Mouse (Mus musculus): ENCODE measurements around the gene Lamp1. TPM values are rescaled to one million over a fixed set of nuclear protein-coding genes. Genes with fewer than 3 reads are reported as not detected.

Lamp1 gene
- polyA plus RNA-seq, 1 experiment from 2014 or later = 290 TPM

DNA sequence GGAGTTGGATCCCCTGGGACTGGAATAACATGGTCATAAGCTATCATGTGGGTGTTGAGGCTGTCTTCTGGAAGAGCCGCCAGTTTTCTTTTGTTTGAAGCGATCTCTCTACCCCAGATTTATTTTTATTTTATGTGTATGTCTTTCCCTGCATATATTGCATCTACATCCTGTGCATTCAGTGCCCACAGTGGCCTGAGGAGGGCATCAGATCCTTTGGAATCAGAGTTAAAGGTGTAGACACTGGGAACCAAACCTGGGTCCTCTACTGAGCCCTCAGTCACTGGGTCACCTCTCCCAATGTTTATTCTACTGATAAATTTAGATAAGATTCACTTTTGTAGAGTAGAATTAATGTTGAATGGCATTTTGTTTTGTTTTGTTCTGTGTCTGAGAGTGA is 9.7 kb upstream of the Lamp1 start:
- Histone ChIP-seq H3K4me1 (no peaks in the 10 kb centered on the region), H3K4me3 (no peak overlapping the region), H3K36me3 (peaks cover 61% of the 10 kb centered on the region), H3K27me3 (ENCODE audit: insufficient read depth, poor library complexity, severe bottlenecking) (no peaks in the 10 kb centered on the region), H3K9me3 (no peaks in the 10 kb centered on the region), H3K27ac (no peak overlapping the region)
- DNase-seq (ENCODE audit: low spot score) = no peak
- 97% methylated on average over 2 of the region's 2 CpGs for WGBS

DNA sequence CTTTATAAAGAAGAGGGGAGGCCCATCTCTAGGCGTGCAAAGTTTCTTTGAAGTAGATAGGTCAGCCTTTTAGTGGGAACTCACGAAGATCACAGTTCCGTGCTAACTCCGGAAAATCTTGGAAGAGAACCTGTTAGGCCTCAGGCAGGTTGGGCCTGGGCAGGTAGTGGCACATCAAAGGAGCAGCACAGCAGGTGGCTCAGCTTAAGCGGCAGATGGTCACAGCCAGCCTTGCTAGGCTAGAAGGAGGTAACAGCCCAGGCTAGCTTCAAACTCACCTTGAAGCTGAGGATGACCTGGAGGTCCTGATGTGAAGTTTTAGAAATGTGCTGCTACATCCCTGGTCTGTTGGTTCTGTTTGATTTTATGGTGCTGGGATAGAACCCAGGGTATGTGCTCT is 9.1 kb upstream of the Lamp1 start:
- Histone ChIP-seq H3K36me3 (peaks cover 55% of the 10 kb centered on the region), H3K9me3 (no peaks in the 10 kb centered on the region), H3K4me1 (no peaks in the 10 kb centered on the region), H3K27me3 (ENCODE audit: insufficient read depth, poor library complexity, severe bottlenecking) (no peaks in the 10 kb centered on the region), H3K4me3 (no peak overlapping the region), H3K27ac (no peak overlapping the region)
- WGBS = 44% methylated on average over 5 of the region's 5 CpGs
- no peak for DNase-seq (ENCODE audit: low spot score)

DNA sequence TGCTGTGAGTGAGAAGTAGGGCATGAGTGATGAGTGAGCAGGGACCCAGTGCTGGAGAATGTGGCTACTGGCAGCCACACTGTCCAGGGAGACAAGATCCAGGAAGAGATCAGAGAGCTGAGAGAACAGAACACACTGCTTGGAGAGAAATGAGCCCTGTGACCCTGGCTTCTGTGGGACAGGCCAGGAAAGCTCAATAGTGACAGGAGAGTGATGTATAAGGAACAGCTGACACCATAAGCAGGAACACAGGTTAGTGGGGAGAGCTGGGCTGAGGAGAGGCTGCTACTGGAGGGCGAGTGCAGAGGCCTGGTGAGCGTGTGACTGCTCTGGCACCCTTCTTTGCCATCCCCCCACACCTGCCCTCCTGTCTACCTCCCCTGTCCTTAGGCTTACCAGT is 8.0 kb upstream of the Lamp1 start:
- H3K27me3 ChIP-seq (ENCODE audit: insufficient read depth, poor library complexity, severe bottlenecking) = no peaks in the 10 kb centered on the region
- peaks cover 45% of the 10 kb centered on the region for H3K36me3 ChIP-seq
- no peak for DNase-seq (ENCODE audit: low spot score)
- 80% methylated on average over 2 of the region's 2 CpGs for WGBS
- no peaks in the 10 kb centered on the region for H3K4me1 ChIP-seq
- no peak overlapping the region for H3K4me3 ChIP-seq
- H3K9me3 ChIP-seq = no peaks in the 10 kb centered on the region
- no peak overlapping the region for H3K27ac ChIP-seq

DNA sequence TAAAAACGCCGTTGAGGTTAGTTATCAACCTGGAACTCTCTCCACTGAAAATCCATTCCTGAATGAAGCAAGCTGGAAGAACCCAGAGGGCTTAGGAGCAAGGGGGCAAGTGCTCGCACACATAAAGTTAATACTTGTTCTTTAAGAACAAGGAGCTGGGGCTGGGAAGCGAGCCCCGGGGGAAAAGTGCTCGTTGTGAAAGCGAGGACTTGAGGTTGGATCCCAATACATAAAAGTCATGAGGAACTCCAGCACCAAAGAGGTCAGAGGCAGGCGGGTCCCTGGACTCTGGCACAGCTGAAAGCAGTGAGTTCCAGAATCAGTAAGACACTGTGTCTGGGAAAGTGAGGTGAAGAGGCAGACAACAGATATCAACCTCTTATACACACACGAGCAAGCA is 4.9 kb upstream of the Lamp1 start:
- no peak for DNase-seq (ENCODE audit: low spot score)

DNA sequence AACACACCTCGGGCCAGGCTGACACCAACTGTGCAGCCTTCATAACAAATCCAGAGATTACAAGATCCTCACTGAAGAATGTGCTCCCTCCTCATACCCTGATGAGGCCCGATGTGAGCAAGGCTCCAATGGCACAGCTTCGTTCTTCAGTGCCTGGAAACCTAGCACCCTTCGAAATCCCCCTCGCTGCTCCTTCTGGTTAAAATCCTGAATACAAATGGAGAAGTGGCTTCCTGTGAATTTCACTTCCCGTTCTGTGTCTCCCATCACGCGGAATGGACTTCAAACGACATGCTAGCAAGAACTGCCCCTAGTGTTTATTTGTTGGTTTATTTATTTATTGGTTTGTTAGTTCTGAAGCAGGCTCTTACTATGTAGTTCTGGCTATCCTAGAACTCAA is 3.6 kb upstream of the Lamp1 start:
- peaks cover 12% of the 10 kb centered on the region for H3K4me1 ChIP-seq
- H3K27ac ChIP-seq = no peak overlapping the region
- H3K9me3 ChIP-seq = no peaks in the 10 kb centered on the region
- H3K27me3 ChIP-seq (ENCODE audit: insufficient read depth, poor library complexity, severe bottlenecking) = no peaks in the 10 kb centered on the region
- H3K4me3 ChIP-seq = no peak overlapping the region
- H3K36me3 ChIP-seq = peaks cover 5% of the 10 kb centered on the region; the same call in 1 of the 2 replicates
- DNase-seq (ENCODE audit: low spot score) = no peak
- 76% methylated on average over 9 of the region's 9 CpGs for WGBS

More for the DNA sequence above, 4.9 kb upstream of the Lamp1 start:
- H3K9me3 ChIP-seq = no peaks in the 10 kb centered on the region
- peaks cover 6% of the 10 kb centered on the region; the same call in 1 of the 2 replicates for H3K4me1 ChIP-seq
- no peak overlapping the region for H3K27ac ChIP-seq
- peaks cover 16% of the 10 kb centered on the region for H3K36me3 ChIP-seq
- H3K4me3 ChIP-seq = no peak overlapping the region
- WGBS = 80% methylated on average over 9 of the region's 9 CpGs
- no peaks in the 10 kb centered on the region for H3K27me3 ChIP-seq (ENCODE audit: insufficient read depth, poor library complexity, severe bottlenecking)

DNA sequence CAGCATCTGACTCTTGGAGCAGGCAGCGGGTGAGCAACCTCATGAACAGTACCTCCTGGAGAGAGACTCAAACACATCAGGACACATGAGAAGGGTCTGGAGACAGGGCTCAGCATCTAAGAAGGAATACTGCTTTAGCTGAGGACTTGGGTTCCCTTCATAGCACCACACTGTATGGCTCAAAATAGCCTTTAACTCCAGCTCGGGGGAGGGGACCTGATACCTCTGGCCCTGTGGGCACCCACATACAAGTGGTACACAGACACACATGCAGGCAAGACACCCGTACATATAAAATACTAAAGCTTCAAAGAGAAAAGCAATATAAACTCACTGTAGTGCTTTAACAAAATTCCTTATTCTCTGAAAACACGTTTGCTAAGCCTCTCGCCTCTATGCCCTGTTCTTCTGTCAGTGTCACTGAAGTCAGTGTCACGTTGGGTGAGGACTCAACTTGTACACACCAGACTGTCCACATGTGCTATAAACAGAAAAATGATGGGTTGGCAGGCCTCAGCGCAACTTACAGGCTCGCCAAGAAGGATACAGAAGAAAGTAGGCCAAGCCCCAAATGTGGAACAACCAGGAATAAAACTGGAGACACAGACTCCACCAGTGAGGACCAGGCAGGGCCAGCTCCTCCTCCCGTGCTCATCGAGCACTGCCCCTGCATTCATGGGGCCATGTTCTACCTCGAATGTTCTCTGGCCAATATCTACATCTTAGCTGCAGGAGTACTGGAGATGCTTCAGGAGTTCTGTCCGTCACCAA is 2.4 kb upstream of the Lamp1 start:
- no peaks in the 10 kb centered on the region; the same call in 1 of the 2 replicates for H3K36me3 ChIP-seq
- no peak overlapping the region for H3K4me3 ChIP-seq
- H3K9me3 ChIP-seq = no peaks in the 10 kb centered on the region
- no peak overlapping the region for H3K27ac ChIP-seq
- peaks cover 22% of the 10 kb centered on the region for H3K4me1 ChIP-seq
- no peaks in the 10 kb centered on the region for H3K27me3 ChIP-seq (ENCODE audit: insufficient read depth, poor library complexity, severe bottlenecking)
- 71% methylated on average over 12 of the region's 12 CpGs for WGBS
- no peak for DNase-seq (ENCODE audit: low spot score)

DNA sequence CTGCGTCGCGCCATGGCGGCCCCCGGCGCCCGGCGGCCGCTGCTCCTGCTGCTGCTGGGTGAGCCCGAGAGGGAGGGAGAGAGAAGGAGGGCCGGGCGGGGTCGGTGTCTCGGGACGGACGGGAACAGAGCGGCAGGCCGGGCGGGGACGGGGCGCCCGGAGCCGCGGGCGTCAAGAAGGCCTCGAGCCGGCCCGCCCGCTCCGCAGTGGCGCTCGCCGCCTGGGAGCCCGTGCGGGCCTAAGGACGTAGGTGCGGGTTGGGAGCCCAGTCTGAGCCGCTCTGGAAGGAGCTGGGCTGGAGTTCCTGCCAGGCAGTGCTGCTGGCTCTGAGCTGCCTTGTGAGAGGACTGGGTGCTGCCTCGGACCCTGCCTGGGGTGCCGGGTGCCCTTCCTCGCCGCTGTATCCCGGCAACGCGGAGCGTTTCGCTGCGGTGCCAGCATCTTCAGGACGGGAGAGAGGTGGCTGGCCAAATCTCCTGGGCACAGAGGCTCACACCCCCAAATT is 468 bp downstream of the Lamp1 start:
- Histone ChIP-seq H3K27ac (peak overlapping the region; percentile 91), H3K9me3 (no peaks in the 10 kb centered on the region), H3K36me3 (no peaks in the 10 kb centered on the region; the same call in 1 of the 2 replicates), H3K4me1 (peaks cover 32% of the 10 kb centered on the region), H3K27me3 (ENCODE audit: insufficient read depth, poor library complexity, severe bottlenecking) (no peaks in the 10 kb centered on the region), H3K4me3 (peak overlapping the region; percentile 100)
- under 1% methylated on average over 48 of the region's 49 CpGs for WGBS
- no peak for DNase-seq (ENCODE audit: low spot score)

DNA sequence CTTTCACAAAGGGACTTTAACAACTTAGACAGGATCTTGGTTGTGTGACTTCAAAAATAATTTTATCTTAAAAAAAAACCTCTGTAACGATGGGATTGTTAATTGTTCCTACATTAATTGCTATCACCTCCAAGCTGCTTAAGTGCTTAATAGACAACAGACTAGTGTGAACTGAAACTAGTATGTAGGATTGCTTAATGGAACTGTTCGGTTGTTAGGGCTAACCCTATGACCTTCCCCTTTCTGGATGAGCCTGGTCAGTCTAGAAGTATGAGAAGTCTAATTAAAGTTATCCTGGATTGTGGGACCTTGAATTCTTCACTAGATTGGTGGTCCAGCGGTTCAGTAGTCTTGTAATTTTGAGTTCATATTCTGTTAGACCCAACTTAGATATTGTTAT is 1.7 kb downstream of the Lamp1 start:
- DNase-seq (ENCODE audit: low spot score) = no peak
- H3K27ac ChIP-seq = no peak overlapping the region
- no peaks in the 10 kb centered on the region for H3K27me3 ChIP-seq (ENCODE audit: insufficient read depth, poor library complexity, severe bottlenecking)
- peak overlapping the region; percentile 100; the same call in 1 of the 2 replicates for H3K4me3 ChIP-seq
- H3K9me3 ChIP-seq = no peaks in the 10 kb centered on the region
- peaks cover 32% of the 10 kb centered on the region for H3K4me1 ChIP-seq
- 87% methylated on average over 3 of the region's 3 CpGs for WGBS
- H3K36me3 ChIP-seq = peaks cover 3% of the 10 kb centered on the region; the same call in 1 of the 2 replicates

DNA sequence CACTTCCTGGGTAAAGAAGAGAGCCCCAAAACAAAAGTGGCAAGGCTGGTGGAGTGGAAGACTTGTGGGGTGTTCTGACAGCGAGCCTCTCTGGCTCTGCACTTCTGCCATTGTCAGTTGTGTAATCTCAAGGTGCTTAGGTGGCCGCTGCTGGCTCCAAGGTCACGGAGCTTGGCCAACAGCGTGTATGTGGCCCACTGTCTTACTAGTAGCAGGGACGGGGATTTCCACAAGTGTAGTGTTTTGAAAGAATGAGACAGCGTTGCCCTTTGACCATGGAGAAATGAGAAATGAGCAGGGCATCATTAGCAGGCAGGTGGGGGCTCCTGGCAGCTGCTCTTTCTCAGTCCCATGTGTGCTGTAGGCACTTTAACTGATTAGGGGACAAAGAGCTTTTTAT is 3.1 kb downstream of the Lamp1 start:
- peaks cover 32% of the 10 kb centered on the region for H3K4me1 ChIP-seq
- no peaks in the 10 kb centered on the region for H3K27me3 ChIP-seq (ENCODE audit: insufficient read depth, poor library complexity, severe bottlenecking)
- H3K4me3 ChIP-seq = no peak overlapping the region
- DNase-seq (ENCODE audit: low spot score) = no peak
- H3K36me3 ChIP-seq = peaks cover 17% of the 10 kb centered on the region; the same call in 1 of the 2 replicates
- H3K9me3 ChIP-seq = no peaks in the 10 kb centered on the region
- H3K27ac ChIP-seq = no peak overlapping the region; the same call in 1 of the 2 replicates
- WGBS = 84% methylated on average over 6 of the region's 6 CpGs

DNA sequence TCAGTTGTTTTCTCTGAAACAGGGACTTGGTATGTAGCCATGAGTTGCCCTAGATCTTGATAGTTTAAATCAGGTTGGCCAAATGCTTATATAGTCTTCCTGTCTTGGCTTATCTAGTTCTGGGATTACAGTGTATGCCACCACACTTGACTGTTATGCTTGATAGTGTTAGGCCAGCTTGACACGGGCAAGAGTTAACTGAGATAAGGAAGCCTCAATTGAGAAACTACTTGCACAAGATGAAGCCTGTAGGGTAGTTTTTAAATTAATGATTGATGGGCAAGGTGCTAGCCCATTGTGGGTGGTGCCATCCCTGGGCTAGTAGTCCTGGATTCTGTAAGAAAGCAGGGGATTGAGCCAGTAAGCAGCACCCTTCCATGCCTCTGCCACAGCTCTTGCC is 4.6 kb downstream of the Lamp1 start:
- no peak for DNase-seq (ENCODE audit: low spot score)
- H3K27me3 ChIP-seq (ENCODE audit: insufficient read depth, poor library complexity, severe bottlenecking) = no peaks in the 10 kb centered on the region
- H3K27ac ChIP-seq = no peak overlapping the region
- no peaks in the 10 kb centered on the region for H3K9me3 ChIP-seq
- peaks cover 28% of the 10 kb centered on the region for H3K4me1 ChIP-seq
- WGBS = 70% methylated on average over 1 of the region's 1 CpGs
- H3K36me3 ChIP-seq = peaks cover 30% of the 10 kb centered on the region
- H3K4me3 ChIP-seq = no peak overlapping the region

DNA sequence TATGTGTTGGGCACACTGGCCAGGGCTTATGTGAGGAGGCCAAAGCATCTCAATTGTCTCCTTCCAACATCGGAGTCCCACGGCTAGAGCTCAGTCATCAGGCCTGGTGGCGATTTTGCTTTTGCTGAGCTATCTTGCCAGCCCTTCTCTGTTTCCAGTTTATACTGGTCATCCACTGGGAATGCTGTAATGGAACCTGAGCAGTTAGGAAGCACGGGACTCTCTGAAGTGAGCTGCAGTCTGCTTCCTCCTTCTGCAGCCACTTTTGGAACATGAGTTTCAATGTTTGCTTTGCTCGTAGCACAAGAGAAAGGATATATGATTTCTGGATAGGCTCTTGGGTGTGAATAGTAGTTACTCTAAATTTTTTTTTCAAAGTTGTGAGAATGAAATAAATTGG is 5.4 kb downstream of the Lamp1 start:
- Histone ChIP-seq H3K4me1 (peaks cover 29% of the 10 kb centered on the region), H3K27me3 (ENCODE audit: insufficient read depth, poor library complexity, severe bottlenecking) (no peaks in the 10 kb centered on the region), H3K36me3 (peaks cover 38% of the 10 kb centered on the region), H3K4me3 (no peak overlapping the region), H3K27ac (no peak overlapping the region), H3K9me3 (no peaks in the 10 kb centered on the region)
- WGBS = 86% methylated on average over 5 of the region's 5 CpGs
- DNase-seq (ENCODE audit: low spot score) = no peak

DNA sequence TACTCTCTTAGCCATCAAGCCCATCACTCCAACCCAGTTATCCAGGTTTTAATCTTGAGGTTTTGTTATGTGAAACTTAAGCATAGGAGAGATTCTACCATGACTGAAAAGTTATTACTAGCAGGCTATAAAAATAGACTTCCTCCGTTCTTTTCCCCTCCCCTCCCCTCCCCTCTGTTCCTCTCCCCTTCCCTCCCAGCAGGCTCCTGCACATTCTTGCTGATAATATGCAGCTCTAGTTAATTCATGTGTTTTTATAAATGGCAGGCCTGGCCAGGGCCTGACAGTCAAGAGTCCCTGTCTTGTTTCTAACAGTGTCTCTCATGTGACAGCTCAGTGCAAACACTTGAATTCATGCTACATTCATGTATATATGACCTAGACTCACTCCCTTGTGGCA is 11.5 kb downstream of the Lamp1 start:
- Histone ChIP-seq H3K27ac (no peak overlapping the region), H3K36me3 (peaks cover 96% of the 10 kb centered on the region), H3K4me3 (no peak overlapping the region), H3K4me1 (peaks cover 15% of the 10 kb centered on the region; the same call in 1 of the 2 replicates), H3K27me3 (ENCODE audit: insufficient read depth, poor library complexity, severe bottlenecking) (no peaks in the 10 kb centered on the region), H3K9me3 (no peaks in the 10 kb centered on the region)
- WGBS = 44% methylated on average over 1 of the region's 1 CpGs
- no peak for DNase-seq (ENCODE audit: low spot score)

DNA sequence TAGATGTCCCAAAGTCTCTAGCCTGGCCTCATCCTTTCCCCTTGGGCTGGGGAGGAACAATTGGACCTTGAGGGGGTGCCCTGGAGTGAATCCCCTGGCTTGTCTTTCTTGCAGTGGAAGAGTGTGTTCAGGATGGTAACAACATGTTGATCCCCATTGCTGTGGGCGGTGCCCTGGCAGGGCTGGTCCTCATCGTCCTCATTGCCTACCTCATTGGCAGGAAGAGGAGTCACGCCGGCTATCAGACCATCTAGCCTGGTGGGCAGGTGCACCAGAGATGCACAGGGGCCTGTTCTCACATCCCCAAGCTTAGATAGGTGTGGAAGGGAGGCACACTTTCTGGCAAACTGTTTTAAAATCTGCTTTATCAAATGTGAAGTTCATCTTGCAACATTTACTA is 15.3 kb downstream of the Lamp1 start:
- Histone ChIP-seq H3K36me3 (peaks cover 95% of the 10 kb centered on the region), H3K9me3 (no peaks in the 10 kb centered on the region), H3K4me1 (peaks cover 12% of the 10 kb centered on the region; the same call in 1 of the 2 replicates), H3K27me3 (ENCODE audit: insufficient read depth, poor library complexity, severe bottlenecking) (no peaks in the 10 kb centered on the region), H3K4me3 (no peak overlapping the region), H3K27ac (no peak overlapping the region)
- DNase-seq (ENCODE audit: low spot score) = no peak
- 91% methylated on average over 4 of the region's 4 CpGs for WGBS

All from heart, embryonic 10.5 days (tissue).